Mouse (Mus musculus): ENCODE results near the gene Epb41l5. TPM values are rescaled to one million over a fixed set of nuclear protein-coding genes. Genes with fewer than 3 reads are reported as not detected.

Epb41l5 gene
- polyA plus RNA-seq, 1 experiment from 2014 or later: 17.1 TPM

- Histone ChIP-seq H3K4me3 (replicated peaks) (no peak overlapping the region), H3K9ac (replicated peaks) (no peak overlapping the region), H3K27ac (replicated peaks) (no peak overlapping the region), H3K9me3 (replicated peaks) (no peaks in the 10 kb centered on the region), H3K4me2 (no peak overlapping the region), H3K4me1 (no peaks in the 10 kb centered on the region), H3K27me3 (replicated peaks) (no peaks in the 10 kb centered on the region), H3K36me3 (no peaks in the 10 kb centered on the region; the same call in 1 of the 2 replicates)
- WGBS: 89% methylated on average over 5 of the region's 5 CpGs
- no peak for ATAC-seq (ENCODE audit: low FRiP score)
Measured at GRCm38 (mm10) chr1:119544611-119545155, 104.1 kb downstream of the Epb41l5 start.

DNA sequence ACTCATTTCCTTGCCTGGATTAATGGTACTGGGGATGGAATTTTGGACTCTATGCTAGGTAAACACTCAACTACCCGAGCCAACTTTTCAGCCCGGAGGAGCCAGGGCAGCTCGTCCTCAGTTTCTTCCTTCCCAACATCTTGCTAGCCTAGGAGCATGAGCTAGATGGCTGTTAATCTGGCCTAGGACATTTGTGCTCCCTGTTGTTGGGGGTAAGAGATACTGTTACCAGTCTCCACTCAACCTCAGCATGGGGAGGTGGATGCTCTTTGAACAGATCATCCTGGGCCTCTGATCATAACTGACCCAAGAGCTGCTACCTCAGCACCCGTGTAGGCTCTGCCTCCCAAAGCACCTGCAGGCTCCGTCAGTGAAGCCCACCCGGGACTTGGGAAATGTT lies 105.5 kb downstream of the Epb41l5 start:
- no peak for ATAC-seq (ENCODE audit: low FRiP score)
- H3K36me3 ChIP-seq: no peaks in the 10 kb centered on the region; the same call in 1 of the 2 replicates
- no peaks in the 10 kb centered on the region for H3K9me3 ChIP-seq (replicated peaks)
- H3K27me3 ChIP-seq (replicated peaks): no peaks in the 10 kb centered on the region
- H3K4me3 ChIP-seq (replicated peaks): no peak overlapping the region
- no peak overlapping the region for H3K9ac ChIP-seq (replicated peaks)
- 94% methylated on average over 6 of the region's 6 CpGs for WGBS
- H3K4me1 ChIP-seq: no peaks in the 10 kb centered on the region
- no peak overlapping the region for H3K27ac ChIP-seq (replicated peaks)
- H3K4me2 ChIP-seq: no peak overlapping the region

- WGBS: 81% methylated on average over 3 of the region's 3 CpGs
- Histone ChIP-seq H3K4me1 (no peaks in the 10 kb centered on the region), H3K9ac (replicated peaks) (no peak overlapping the region), H3K36me3 (no peaks in the 10 kb centered on the region; the same call in 1 of the 2 replicates), H3K9me3 (replicated peaks) (no peaks in the 10 kb centered on the region), H3K27me3 (replicated peaks) (no peaks in the 10 kb centered on the region), H3K27ac (replicated peaks) (no peak overlapping the region), H3K4me3 (replicated peaks) (no peak overlapping the region), H3K4me2 (no peak overlapping the region)
- no peak for ATAC-seq (ENCODE audit: low FRiP score)
Measured at GRCm38 (mm10) chr1:119541570-119541969, 107.2 kb downstream of the Epb41l5 start.

GRCm38 (mm10) chr1:119540836-119541557 lies 107.8 kb downstream of the Epb41l5 start:
- 86% methylated on average over 9 of the region's 9 CpGs for WGBS
- no peaks in the 10 kb centered on the region for H3K9me3 ChIP-seq (replicated peaks)
- H3K4me3 ChIP-seq (replicated peaks): no peak overlapping the region
- H3K4me1 ChIP-seq: no peaks in the 10 kb centered on the region
- H3K9ac ChIP-seq (replicated peaks): no peak overlapping the region
- no peak for ATAC-seq (ENCODE audit: low FRiP score)
- H3K27ac ChIP-seq (replicated peaks): no peak overlapping the region
- H3K27me3 ChIP-seq (replicated peaks): no peaks in the 10 kb centered on the region
- no peak overlapping the region for H3K4me2 ChIP-seq
- H3K36me3 ChIP-seq: no peaks in the 10 kb centered on the region; the same call in 1 of the 2 replicates

DNA sequence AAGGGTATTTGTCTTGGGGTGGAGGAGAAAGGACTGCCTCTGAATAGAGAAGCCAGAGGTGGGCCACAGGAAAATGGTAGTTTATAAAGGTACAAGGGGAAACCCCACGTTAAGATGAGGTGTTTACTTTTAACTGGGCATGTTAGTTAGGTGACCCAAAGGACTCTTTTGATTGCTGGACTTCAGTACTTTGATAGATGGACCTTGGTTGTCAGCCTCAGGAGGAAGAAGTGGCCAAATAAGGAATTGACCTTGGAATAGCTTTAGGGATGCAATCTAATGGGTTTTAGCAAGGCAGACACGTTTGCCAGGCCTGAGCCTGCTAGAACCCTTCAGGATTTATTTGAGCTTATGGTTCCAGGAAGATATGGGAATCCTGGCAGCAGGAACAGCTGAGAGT lies 109.5 kb downstream of the Epb41l5 start:
- Histone ChIP-seq H3K4me3 (replicated peaks) (no peak overlapping the region), H3K27ac (replicated peaks) (no peak overlapping the region), H3K4me2 (no peak overlapping the region), H3K27me3 (replicated peaks) (no peaks in the 10 kb centered on the region), H3K4me1 (no peaks in the 10 kb centered on the region), H3K9me3 (replicated peaks) (no peaks in the 10 kb centered on the region), H3K36me3 (no peaks in the 10 kb centered on the region), H3K9ac (replicated peaks) (no peak overlapping the region)
- no peak for ATAC-seq (ENCODE audit: low FRiP score)
- WGBS: 75% methylated on average over 2 of the region's 2 CpGs

- H3K9ac ChIP-seq (replicated peaks): no peak overlapping the region
- no peaks in the 10 kb centered on the region for H3K4me1 ChIP-seq
- H3K36me3 ChIP-seq: no peaks in the 10 kb centered on the region
- no peak overlapping the region for H3K4me2 ChIP-seq
- H3K9me3 ChIP-seq (replicated peaks): no peaks in the 10 kb centered on the region
- H3K27ac ChIP-seq (replicated peaks): no peak overlapping the region
- ATAC-seq (ENCODE audit: low FRiP score): no peak
- H3K4me3 ChIP-seq (replicated peaks): no peak overlapping the region
- H3K27me3 ChIP-seq (replicated peaks): no peaks in the 10 kb centered on the region
- 94% methylated on average over 6 of the region's 6 CpGs for WGBS
Measured at GRCm38 (mm10) chr1:119537651-119538050, 111.1 kb downstream of the Epb41l5 start.

- H3K4me3 ChIP-seq (replicated peaks): no peak overlapping the region
- no peak for ATAC-seq (ENCODE audit: low FRiP score)
- H3K9ac ChIP-seq (replicated peaks): no peak overlapping the region
- no peak overlapping the region for H3K4me2 ChIP-seq
- H3K4me1 ChIP-seq: no peaks in the 10 kb centered on the region
- no peak overlapping the region for H3K27ac ChIP-seq (replicated peaks)
- no peaks in the 10 kb centered on the region for H3K27me3 ChIP-seq (replicated peaks)
- no peaks in the 10 kb centered on the region for H3K36me3 ChIP-seq
- 95% methylated on average over 2 of the region's 2 CpGs for WGBS
- H3K9me3 ChIP-seq (replicated peaks): no peaks in the 10 kb centered on the region
Measured at GRCm38 (mm10) chr1:119536122-119536521, 112.7 kb downstream of the Epb41l5 start.

DNA sequence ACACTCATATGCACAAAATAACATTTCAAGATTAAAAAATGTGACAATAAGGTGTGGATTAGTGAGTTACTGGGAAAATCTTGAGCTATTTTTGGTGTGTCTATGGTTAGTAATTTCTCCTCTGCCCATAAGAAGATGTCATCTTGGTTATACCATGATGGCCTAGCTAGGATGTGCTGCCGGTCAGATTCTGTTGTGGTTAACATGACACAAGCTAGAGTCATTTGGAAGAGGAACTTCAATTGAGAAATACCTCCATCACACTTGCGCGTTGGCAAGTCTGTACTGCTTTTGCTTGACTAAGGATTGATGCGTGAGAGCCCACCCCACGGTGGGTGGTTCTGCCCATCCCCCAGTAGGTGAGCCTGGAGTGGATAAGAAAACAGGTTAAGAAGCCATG lies 114.5 kb downstream of the Epb41l5 start:
- no peak for ATAC-seq (ENCODE audit: low FRiP score)
- H3K27me3 ChIP-seq (replicated peaks): no peaks in the 10 kb centered on the region
- H3K4me2 ChIP-seq: no peak overlapping the region
- H3K27ac ChIP-seq (replicated peaks): no peak overlapping the region
- no peaks in the 10 kb centered on the region for H3K4me1 ChIP-seq
- 93% methylated on average over 5 of the region's 5 CpGs for WGBS
- no peaks in the 10 kb centered on the region for H3K9me3 ChIP-seq (replicated peaks)
- H3K9ac ChIP-seq (replicated peaks): no peak overlapping the region
- no peak overlapping the region for H3K4me3 ChIP-seq (replicated peaks)
- peaks cover 4% of the 10 kb centered on the region; the same call in 1 of the 2 replicates for H3K36me3 ChIP-seq

- Histone ChIP-seq H3K9me3 (replicated peaks) (no peaks in the 10 kb centered on the region), H3K4me3 (replicated peaks) (no peak overlapping the region), H3K4me2 (no peak overlapping the region), H3K27me3 (replicated peaks) (no peaks in the 10 kb centered on the region), H3K4me1 (no peaks in the 10 kb centered on the region), H3K9ac (replicated peaks) (no peak overlapping the region), H3K36me3 (peaks cover 14% of the 10 kb centered on the region), H3K27ac (replicated peaks) (peak overlapping the region; percentile 28; the same call in 1 of the 2 replicates)
- ATAC-seq (ENCODE audit: low FRiP score): peak; percentile 68
- WGBS: 75% methylated on average over 18 of the region's 18 CpGs
Measured at GRCm38 (mm10) chr1:119533093-119533805, 115.6 kb downstream of the Epb41l5 start.

DNA sequence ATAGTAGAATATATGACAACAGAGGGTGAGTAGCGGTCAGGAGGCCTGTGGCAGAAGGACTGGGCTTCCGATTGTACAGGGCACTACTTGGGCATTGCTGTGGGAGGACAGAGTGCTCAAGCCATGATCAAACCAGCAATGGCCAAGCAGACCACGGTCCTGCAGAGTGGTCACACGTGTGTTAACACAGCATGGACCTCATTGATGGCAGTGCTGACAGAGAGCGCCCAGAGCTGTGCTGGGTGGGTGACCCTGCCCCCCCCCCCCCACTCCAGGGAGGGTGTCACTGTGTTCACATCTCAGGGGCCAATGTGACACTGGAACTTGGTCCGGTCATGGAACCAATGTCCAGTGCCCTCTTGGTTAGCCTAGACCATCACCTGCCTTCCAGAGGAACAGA lies 116.6 kb downstream of the Epb41l5 start:
- peaks cover 7% of the 10 kb centered on the region for H3K4me1 ChIP-seq
- H3K9me3 ChIP-seq (replicated peaks): no peaks in the 10 kb centered on the region
- peaks cover 19% of the 10 kb centered on the region for H3K36me3 ChIP-seq
- H3K27ac ChIP-seq (replicated peaks): no peak overlapping the region
- 95% methylated on average over 6 of the region's 6 CpGs for WGBS
- H3K4me2 ChIP-seq: no peak overlapping the region
- H3K27me3 ChIP-seq (replicated peaks): no peaks in the 10 kb centered on the region
- no peak for ATAC-seq (ENCODE audit: low FRiP score)
- no peak overlapping the region for H3K9ac ChIP-seq (replicated peaks)
- H3K4me3 ChIP-seq (replicated peaks): no peak overlapping the region

DNA sequence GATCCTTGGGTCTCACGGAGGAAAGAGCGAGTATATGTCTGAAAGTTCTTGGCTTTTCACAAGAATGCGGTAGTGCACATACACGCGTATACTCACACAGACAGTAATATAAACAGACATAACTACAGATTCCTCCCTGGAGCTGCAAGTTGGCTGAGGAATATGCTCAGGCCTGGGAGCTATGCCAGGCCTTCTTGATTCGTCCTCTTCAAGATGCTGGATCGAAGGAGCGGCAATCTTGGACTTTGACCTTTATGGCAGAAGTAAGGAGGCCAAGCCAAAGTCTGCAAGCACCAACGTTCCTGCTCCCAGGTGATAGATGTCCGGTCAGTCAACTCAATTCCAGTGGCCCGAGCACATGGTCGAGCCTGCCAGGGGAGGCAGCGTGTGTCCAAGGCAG lies 117.9 kb downstream of the Epb41l5 start:
- H3K9me3 ChIP-seq (replicated peaks): no peaks in the 10 kb centered on the region
- H3K27ac ChIP-seq (replicated peaks): no peak overlapping the region
- no peaks in the 10 kb centered on the region for H3K27me3 ChIP-seq (replicated peaks)
- no peak overlapping the region for H3K4me3 ChIP-seq (replicated peaks)
- peaks cover 18% of the 10 kb centered on the region for H3K4me1 ChIP-seq
- no peak overlapping the region for H3K4me2 ChIP-seq
- peaks cover 21% of the 10 kb centered on the region for H3K36me3 ChIP-seq
- no peak for ATAC-seq (ENCODE audit: low FRiP score)
- H3K9ac ChIP-seq (replicated peaks): no peak overlapping the region
- 92% methylated on average over 13 of the region's 13 CpGs for WGBS
